Mouse (Mus musculus) cerebellum, adult 2 months (tissue): ENCODE measurements at regions not wholly inside any gene's neighbourhood (a gene's known extent, or its start where the extent isn't known, plus 50 kb on each side); places are given as distances from the start of the nearest gene placed in this dataset.

Experiments used
- DNase-seq, 2 experiments: peaks; one replicate each; pipeline ENCODE4 v3.0.0; 2021
- H3K27ac ChIP-seq: fragments of 200-500 bp; 2 replicates; pipeline ENCODE4 v1.5.1; 2012; ENCODE audit warnings: low read length, control low read depth, inconsistent platforms; ENCODE audit not compliant: insufficient read depth
- H3K27me3 ChIP-seq: fragments of 200-500 bp; 2 replicates; pipeline ENCODE4 v1.6.1; 2012; ENCODE audit warnings: inconsistent platforms, mild to moderate bottlenecking, low read length, moderate library complexity; ENCODE audit not compliant: control insufficient read depth, insufficient read depth
- H3K4me1 ChIP-seq: fragments of 200-500 bp; 2 replicates; pipeline ENCODE4 v1.6.1; 2011; ENCODE audit warnings: low read length; ENCODE audit not compliant: control insufficient read depth, insufficient read depth
- H3K4me3 ChIP-seq: fragments of 200-500 bp; replicated peaks from 2 replicates; pipeline ENCODE3; 2011; ENCODE audit warnings: mild to moderate bottlenecking, low read depth, low read length, control low read depth; ENCODE audit not compliant: insufficient read depth
- CTCF ChIP-seq: fragments of 200-500 bp; IDR thresholded peaks from 2 replicates; pipeline ENCODE4 v1.5.1; 2011; ENCODE audit warnings: low read depth, mild to moderate bottlenecking, control low read depth, low read length, moderate library complexity, borderline replicate concordance; ENCODE audit not compliant: insufficient read depth
- POLR2A ChIP-seq: fragments of 200-500 bp; IDR thresholded peaks from 2 replicates; pipeline ENCODE4 v1.6.1; 2011; ENCODE audit warnings: low read length, control low read depth, borderline replicate concordance; ENCODE audit not compliant: insufficient read depth
- WGBS: fragments of 180-500 bp; shearing (Covaris S2); methylation state at CpG from one replicate; pipeline ENCODE4 v1.1.7; 2018; 5-methylcytosine and 5-hydroxymethylcytosine counted together

- H3K27me3 ChIP-seq = no peaks in the 10 kb centered on the region
- H3K27ac ChIP-seq = no peak overlapping the region
- TF ChIP-seq CTCF (no peak), POLR2A (no peak)
- 80% methylated on average over 3 of the region's 3 CpGs for WGBS
- H3K4me1 ChIP-seq = no peaks in the 10 kb centered on the region
- no peak overlapping the region for H3K4me3 ChIP-seq
- DNase-seq = no peak
Measured at GRCm38 (mm10) chr15:96857709-96858108, 158.2 kb upstream of the Slc38a2 start.

- H3K4me1 ChIP-seq = no peaks in the 10 kb centered on the region
- no peak for DNase-seq
- no peak overlapping the region for H3K27ac ChIP-seq
- H3K4me3 ChIP-seq = no peak overlapping the region
- TF ChIP-seq CTCF (no peak), POLR2A (no peak)
- WGBS = 77% methylated on average over 21 of the region's 21 CpGs
- H3K27me3 ChIP-seq = no peaks in the 10 kb centered on the region
Measured at GRCm38 (mm10) chr15:96851970-96852768, 152.6 kb upstream of the Slc38a2 start.

- TF ChIP-seq POLR2A (no peak), CTCF (peak; percentile 23; the same call in 1 of the 2 replicates)
- 75% methylated on average over 2 of the region's 2 CpGs for WGBS
- Histone ChIP-seq H3K27ac (no peak overlapping the region), H3K27me3 (no peaks in the 10 kb centered on the region), H3K4me1 (no peaks in the 10 kb centered on the region), H3K4me3 (no peak overlapping the region)
- DNase-seq = no peak
Measured at GRCm38 (mm10) chr15:96848150-96848549, 148.6 kb upstream of the Slc38a2 start.

- TF ChIP-seq POLR2A (no peak), CTCF (no peak)
Measured at GRCm38 (mm10) chr15:96845221-96845620, 145.7 kb upstream of the Slc38a2 start.

GRCm38 (mm10) chr15:96844290-96844689, 144.8 kb upstream of the Slc38a2 start:
- Histone ChIP-seq H3K4me3 (no peak overlapping the region), H3K4me1 (no peaks in the 10 kb centered on the region), H3K27ac (no peak overlapping the region), H3K27me3 (no peaks in the 10 kb centered on the region)
- WGBS = 88% methylated on average over 4 of the region's 4 CpGs
- DNase-seq = no peak
- TF ChIP-seq POLR2A = no peak
- no peak for TF ChIP-seq CTCF

More at GRCm38 (mm10) chr15:96845221-96845620, 145.7 kb upstream of the Slc38a2 start:
- DNase-seq = no peak
- Histone ChIP-seq H3K27me3 (no peaks in the 10 kb centered on the region), H3K4me3 (no peak overlapping the region), H3K4me1 (no peaks in the 10 kb centered on the region), H3K27ac (no peak overlapping the region)
- 72% methylated on average over 6 of the region's 6 CpGs for WGBS

GRCm38 (mm10) chr15:96843589-96843988, 144.1 kb upstream of the Slc38a2 start:
- WGBS = 74% methylated on average over 7 of the region's 7 CpGs
- no peak for DNase-seq
- no peaks in the 10 kb centered on the region for H3K4me1 ChIP-seq
- H3K27ac ChIP-seq = no peak overlapping the region
- no peaks in the 10 kb centered on the region for H3K27me3 ChIP-seq
- no peak overlapping the region for H3K4me3 ChIP-seq
- TF ChIP-seq CTCF (no peak), POLR2A (no peak)

- no peak for TF ChIP-seq CTCF
- no peak for TF ChIP-seq POLR2A
- no peaks in the 10 kb centered on the region for H3K27me3 ChIP-seq
- WGBS = 90% methylated on average over 3 of the region's 3 CpGs
- no peaks in the 10 kb centered on the region for H3K4me1 ChIP-seq
- no peak for DNase-seq
- H3K4me3 ChIP-seq = no peak overlapping the region
- no peak overlapping the region for H3K27ac ChIP-seq
Measured at GRCm38 (mm10) chr15:96842881-96843280, 143.4 kb upstream of the Slc38a2 start.

- TF ChIP-seq POLR2A (no peak), CTCF (no peak)
- over 99% methylated on average over 3 of the region's 3 CpGs for WGBS
- Histone ChIP-seq H3K4me1 (no peaks in the 10 kb centered on the region), H3K27me3 (no peaks in the 10 kb centered on the region), H3K27ac (no peak overlapping the region), H3K4me3 (no peak overlapping the region)
- no peak for DNase-seq
Measured at GRCm38 (mm10) chr15:96836670-96837069, 137.1 kb upstream of the Slc38a2 start.
